Mouse (Mus musculus) midbrain, postnatal 0 days (tissue): ENCODE data around the gene Tprn. TPM values are rescaled to one million over a fixed set of nuclear protein-coding genes. Genes with fewer than 3 reads are reported as not detected.

Experiments
- ATAC-seq: fragments of 200-750 bp; cut with Nextera tagmentation; 2 replicates; pipeline ENCODE4 v1.8.0; 2017; ENCODE audit warnings: moderate number of reproducible peaks, mild to moderate bottlenecking, moderate TSS enrichment, moderate library complexity; ENCODE audit not compliant: low FRiP score
- DNase-seq: peaks from one replicate; pipeline ENCODE4 v3.0.0-alpha.2; 2015; ENCODE audit warnings: low spot score
- H3K27ac ChIP-seq: fragments of 300-500 bp; sonication (generic); 2 replicates; pipeline ENCODE4 v1.5.1; 2014; ENCODE audit warnings: low read depth, mild to moderate bottlenecking, low read length, mixed read lengths
- H3K27me3 ChIP-seq: fragments of 300-500 bp; sonication (generic); 2 replicates; pipeline ENCODE4 v1.6.1; 2014; ENCODE audit warnings: low read length, control low read depth, mixed read lengths; ENCODE audit not compliant: insufficient read depth
- H3K36me3 ChIP-seq: fragments of 300-500 bp; sonication (generic); 2 replicates; pipeline ENCODE4 v1.6.1; 2014; ENCODE audit warnings: low read length, control low read depth, mixed read lengths; ENCODE audit not compliant: insufficient read depth
- H3K4me1 ChIP-seq: fragments of 300-500 bp; sonication (generic); 2 replicates; pipeline ENCODE4 v1.6.1; 2014; ENCODE audit warnings: mild to moderate bottlenecking, control low read depth, antibody characterized with exemption, low read length, mixed read lengths; ENCODE audit not compliant: insufficient read depth
- H3K4me2 ChIP-seq: fragments of 300-500 bp; sonication (generic); 2 replicates; pipeline ENCODE4 v1.6.1; 2014; ENCODE audit warnings: low read depth, mild to moderate bottlenecking, low read length, mixed read lengths; ENCODE audit not compliant: poor library complexity, severe bottlenecking
- H3K4me3 ChIP-seq: fragments of 300-500 bp; sonication (generic); 2 replicates; pipeline ENCODE4 v1.5.1; 2014; ENCODE audit warnings: low read depth, mild to moderate bottlenecking, low read length, moderate library complexity
- H3K9ac ChIP-seq: fragments of 300-500 bp; sonication (generic); replicated peaks from 2 replicates; pipeline ENCODE4 v1.6.1; 2014; ENCODE audit warnings: mild to moderate bottlenecking, low read length, moderate library complexity, mixed read lengths; ENCODE audit not compliant: poor library complexity, severe bottlenecking
- H3K9me3 ChIP-seq: fragments of 300-500 bp; sonication (generic); 2 replicates; pipeline ENCODE4 v1.6.1; 2016; ENCODE audit warnings: low read length, control low read depth
- CTCF ChIP-seq: IDR thresholded peaks from 2 replicates; pipeline ENCODE4 v1.5.1; 2016; ENCODE audit warnings: antibody characterized with exemption, mild to moderate bottlenecking
- WGBS: fragments of 180-500 bp; shearing (Covaris S2); extraction: QIAGEN DNeasy Blood & Tissue Kit; methylation state at CpG from one replicate; pipeline ENCODE4 v1.1.7; 2014; 5-methylcytosine and 5-hydroxymethylcytosine counted together
- polyA plus RNA-seq: library from polyadenylated mRNA; unstranded; fragments of >200 nt; fragmentation: Nextera tagmentation; extraction: Ambion mirVana; gene quantifications from 2 replicates; pipeline ENCODE4 v1.2.1, GENCODE M21; 2015
- total RNA-seq: library from RNA; depleted of rRNA; stranded (reverse); fragments of >200 nt; gene quantifications from 2 replicates; pipeline ENCODE4 v1.2.3, GENCODE M21; 2014

Tprn gene
- total and polyA plus RNA-seq, 2 experiments from 2014 or later = 18.1 to 45.5 TPM

DNA sequence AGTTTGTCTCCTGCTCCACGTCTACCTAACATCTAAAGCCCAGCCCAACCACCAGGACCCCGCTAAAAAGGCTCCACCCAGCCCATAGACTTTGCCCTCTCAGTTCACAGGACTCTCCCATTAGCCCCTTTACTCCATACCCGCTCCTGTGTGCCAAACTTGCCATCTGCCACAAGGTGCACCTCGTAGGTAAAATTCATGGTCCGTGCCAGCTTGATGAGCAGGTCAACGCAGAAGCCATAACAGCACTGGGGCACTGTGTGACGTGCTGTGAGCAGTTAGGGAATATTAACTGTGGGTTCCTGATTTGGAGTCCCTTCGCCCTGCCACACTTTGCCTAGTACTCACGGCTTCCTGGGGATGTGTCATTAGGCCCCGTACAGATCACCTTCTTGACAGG lies 35.6 kb downstream of the Tprn start:
- Histone ChIP-seq H3K4me3 (no peak overlapping the region), H3K36me3 (peaks cover 53% of the 10 kb centered on the region), H3K27me3 (peaks cover 11% of the 10 kb centered on the region), H3K27ac (no peak overlapping the region), H3K9me3 (no peaks in the 10 kb centered on the region), H3K4me1 (no peaks in the 10 kb centered on the region), H3K4me2 (no peak overlapping the region), H3K9ac (no peak overlapping the region)
- no peak for TF ChIP-seq CTCF
- DNase-seq (no peak), ATAC-seq (no peak)
- WGBS = 83% methylated on average over 10 of the region's 10 CpGs

DNA sequence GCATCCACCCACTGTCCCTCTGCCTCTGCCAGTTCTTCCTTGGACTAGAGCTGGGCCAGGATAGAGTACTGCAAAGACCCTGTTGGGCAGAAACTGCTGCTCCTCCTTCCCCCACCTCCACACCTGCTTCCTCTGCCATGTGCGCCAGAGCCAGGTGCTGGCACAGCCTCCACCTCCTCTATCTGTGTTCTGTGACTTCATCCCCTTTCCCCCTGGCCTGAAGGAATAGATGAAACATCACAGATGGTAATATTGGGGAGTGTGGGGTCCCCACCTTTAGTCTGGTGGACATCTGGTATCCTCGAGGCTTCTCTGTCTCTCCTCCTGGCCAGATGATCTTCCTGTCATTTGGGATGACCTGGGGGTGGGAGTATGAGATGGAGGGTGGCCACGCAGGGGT lies 41.0 kb downstream of the Tprn start:
- WGBS = 74% methylated on average over 3 of the region's 3 CpGs
- Histone ChIP-seq H3K9ac (no peak overlapping the region), H3K4me3 (no peak overlapping the region), H3K36me3 (peaks cover 27% of the 10 kb centered on the region), H3K4me2 (no peak overlapping the region), H3K9me3 (no peaks in the 10 kb centered on the region), H3K27ac (no peak overlapping the region), H3K27me3 (no peaks in the 10 kb centered on the region), H3K4me1 (no peaks in the 10 kb centered on the region)
- DNase-seq (no peak), ATAC-seq (no peak)
- no peak for TF ChIP-seq CTCF

DNA sequence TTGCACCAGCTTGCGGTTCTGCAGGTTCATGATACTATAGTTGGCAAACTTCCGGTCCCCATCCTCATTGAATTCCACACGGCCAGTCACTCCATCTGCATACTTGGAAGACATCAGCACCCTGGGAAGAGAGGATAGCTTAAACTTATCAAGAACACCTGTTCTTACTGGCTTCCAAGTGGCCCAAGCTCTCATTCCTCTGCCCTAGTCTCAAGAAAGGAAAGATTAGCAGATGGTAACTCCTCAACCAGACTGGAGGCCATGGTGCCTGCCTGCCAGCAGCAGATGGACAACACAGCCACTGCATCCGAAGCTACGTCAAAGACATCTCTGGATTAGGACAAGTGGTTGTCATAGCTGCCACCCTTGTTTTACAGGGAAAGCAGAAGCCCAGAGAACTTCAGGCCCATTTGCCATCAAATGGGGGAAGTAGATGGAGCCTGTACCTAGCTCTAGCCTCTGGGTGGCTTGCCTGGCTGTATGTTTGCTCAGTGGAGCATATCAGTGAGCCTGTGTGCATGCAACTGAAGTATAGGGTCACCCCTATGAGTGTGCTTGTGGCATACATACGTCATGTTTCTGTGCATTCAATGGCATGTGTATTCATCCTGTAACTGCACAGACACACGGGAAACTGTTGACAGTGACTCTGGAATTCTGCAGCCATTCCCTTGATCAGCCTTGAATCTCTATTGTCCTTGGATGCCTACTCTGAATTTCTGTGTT lies 41.7 kb downstream of the Tprn start:
- TF ChIP-seq CTCF = no peak
- DNase-seq = peak; percentile 59
- no peak overlapping the region for H3K4me3 ChIP-seq
- no peaks in the 10 kb centered on the region for H3K4me1 ChIP-seq
- peaks cover 32% of the 10 kb centered on the region for H3K36me3 ChIP-seq
- no peak overlapping the region for H3K9ac ChIP-seq
- ATAC-seq = no peak
- H3K4me2 ChIP-seq = peak overlapping the region; percentile 51
- no peaks in the 10 kb centered on the region for H3K9me3 ChIP-seq
- H3K27me3 ChIP-seq = peaks cover 6% of the 10 kb centered on the region; the same call in 1 of the 2 replicates
- no peak overlapping the region; the same call in 1 of the 2 replicates for H3K27ac ChIP-seq
- 74% methylated on average over 7 of the region's 7 CpGs for WGBS

DNA sequence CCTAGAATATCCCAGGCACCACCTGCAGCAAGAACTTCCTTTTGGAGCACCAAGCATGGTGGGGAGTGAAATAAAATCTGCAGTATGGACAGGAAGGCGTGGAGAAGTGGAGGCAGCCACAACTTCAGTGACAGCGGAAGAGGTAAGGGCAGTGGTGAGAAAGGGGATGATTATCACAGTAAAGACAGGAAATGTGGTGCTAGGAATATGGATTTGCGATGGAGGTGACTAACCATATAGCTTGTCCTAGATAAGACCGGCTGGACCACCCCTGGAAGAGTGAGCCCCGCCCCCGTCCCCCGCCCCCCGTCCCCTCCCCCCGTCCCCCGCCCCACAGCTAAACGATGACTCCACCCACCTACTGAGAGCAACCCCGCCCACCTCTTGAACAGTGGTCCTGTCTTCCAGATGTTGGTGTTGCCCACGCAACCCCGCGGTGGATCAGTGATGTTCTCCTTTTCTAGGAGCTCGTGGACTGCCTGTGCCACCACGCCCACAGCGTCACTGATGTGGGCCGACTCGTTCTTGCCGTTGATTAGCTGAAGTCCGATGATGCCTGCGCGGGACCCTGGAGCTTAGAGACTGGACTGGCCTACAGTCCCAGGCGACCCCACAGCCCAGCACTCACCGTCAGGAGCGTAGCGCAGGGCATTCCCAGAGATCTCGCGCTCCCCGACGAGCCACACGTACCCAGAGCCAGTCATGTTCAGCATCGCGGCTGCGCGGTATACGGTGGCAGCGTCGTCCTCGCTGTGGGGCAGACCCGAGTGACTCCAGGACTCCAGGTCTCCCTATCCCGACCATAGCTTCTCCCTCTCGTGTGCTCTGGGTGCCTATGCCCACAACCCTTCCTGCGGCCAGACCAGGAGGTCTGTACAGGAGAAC lies 42.5 kb downstream of the Tprn start:
- TF ChIP-seq CTCF = no peak
- H3K36me3 ChIP-seq = peaks cover 35% of the 10 kb centered on the region
- peak overlapping the region; percentile 52 for H3K9ac ChIP-seq
- peak; percentile 79 for ATAC-seq
- 4% methylated on average over 41 of the region's 45 CpGs for WGBS
- H3K4me1 ChIP-seq = no peaks in the 10 kb centered on the region
- peaks cover 8% of the 10 kb centered on the region; the same call in 1 of the 2 replicates for H3K27me3 ChIP-seq
- no peaks in the 10 kb centered on the region for H3K9me3 ChIP-seq
- H3K4me3 ChIP-seq = peak overlapping the region; percentile 29
- no peak overlapping the region; the same call in 1 of the 2 replicates for H3K27ac ChIP-seq
- peak overlapping the region; percentile 51 for H3K4me2 ChIP-seq
- DNase-seq = peak; percentile 61

DNA sequence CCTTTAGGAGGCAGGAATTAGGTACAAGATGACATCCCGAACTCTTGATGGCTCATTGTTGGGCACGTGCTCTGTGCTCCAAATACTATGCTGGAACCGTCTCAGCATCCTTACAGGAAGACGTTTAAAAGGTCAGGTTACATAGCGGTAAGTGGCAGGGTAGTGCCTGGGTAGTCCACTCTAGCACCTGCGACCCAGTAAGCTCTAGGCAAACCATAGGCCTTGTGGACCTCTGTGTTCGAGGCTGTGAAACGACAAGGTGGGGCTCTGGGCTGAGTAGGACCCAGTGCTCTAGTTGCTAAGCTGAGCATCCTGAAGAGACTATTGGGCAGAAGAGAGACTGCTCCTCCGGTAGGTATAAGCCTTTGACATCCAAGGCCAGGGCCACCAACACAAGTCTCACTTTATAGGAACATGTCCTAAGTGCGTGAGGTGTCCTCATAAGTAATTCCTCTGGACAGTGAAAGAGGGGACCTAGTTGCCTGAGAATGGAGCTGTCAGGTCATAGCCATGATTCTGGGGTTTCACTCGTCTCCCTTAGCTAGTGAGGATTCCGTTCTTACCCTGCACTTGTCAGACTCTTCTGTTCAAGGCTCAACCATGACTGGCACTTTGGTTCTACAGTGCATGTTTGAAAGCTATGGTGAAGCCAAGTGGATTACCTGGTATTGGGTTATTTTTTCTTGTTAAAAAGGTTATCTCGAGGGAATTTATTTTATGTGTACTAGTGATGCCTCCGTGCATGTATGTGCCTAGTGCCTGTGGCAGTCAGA lies 43.4 kb downstream of the Tprn start:
- peak overlapping the region; percentile 29; the same call in 1 of the 2 replicates for H3K4me3 ChIP-seq
- no peak for TF ChIP-seq CTCF
- no peaks in the 10 kb centered on the region for H3K4me1 ChIP-seq
- H3K36me3 ChIP-seq = peaks cover 40% of the 10 kb centered on the region
- no peak for DNase-seq
- H3K4me2 ChIP-seq = peak overlapping the region; percentile 51
- no peak overlapping the region for H3K27ac ChIP-seq
- H3K9me3 ChIP-seq = no peaks in the 10 kb centered on the region
- H3K9ac ChIP-seq = peak overlapping the region; percentile 52
- no peak for ATAC-seq
- peaks cover 8% of the 10 kb centered on the region; the same call in 1 of the 2 replicates for H3K27me3 ChIP-seq
- 55% methylated on average over 14 of the region's 14 CpGs for WGBS
